Mouse (Mus musculus) lung, postnatal 4 days (tissue): ENCODE data around the gene Mum1.

Experiments used
- DNase-seq, 2 experiments: peaks; one replicate each; pipeline ENCODE4 v3.0.0; 2021

Gene Mum1

DNA sequence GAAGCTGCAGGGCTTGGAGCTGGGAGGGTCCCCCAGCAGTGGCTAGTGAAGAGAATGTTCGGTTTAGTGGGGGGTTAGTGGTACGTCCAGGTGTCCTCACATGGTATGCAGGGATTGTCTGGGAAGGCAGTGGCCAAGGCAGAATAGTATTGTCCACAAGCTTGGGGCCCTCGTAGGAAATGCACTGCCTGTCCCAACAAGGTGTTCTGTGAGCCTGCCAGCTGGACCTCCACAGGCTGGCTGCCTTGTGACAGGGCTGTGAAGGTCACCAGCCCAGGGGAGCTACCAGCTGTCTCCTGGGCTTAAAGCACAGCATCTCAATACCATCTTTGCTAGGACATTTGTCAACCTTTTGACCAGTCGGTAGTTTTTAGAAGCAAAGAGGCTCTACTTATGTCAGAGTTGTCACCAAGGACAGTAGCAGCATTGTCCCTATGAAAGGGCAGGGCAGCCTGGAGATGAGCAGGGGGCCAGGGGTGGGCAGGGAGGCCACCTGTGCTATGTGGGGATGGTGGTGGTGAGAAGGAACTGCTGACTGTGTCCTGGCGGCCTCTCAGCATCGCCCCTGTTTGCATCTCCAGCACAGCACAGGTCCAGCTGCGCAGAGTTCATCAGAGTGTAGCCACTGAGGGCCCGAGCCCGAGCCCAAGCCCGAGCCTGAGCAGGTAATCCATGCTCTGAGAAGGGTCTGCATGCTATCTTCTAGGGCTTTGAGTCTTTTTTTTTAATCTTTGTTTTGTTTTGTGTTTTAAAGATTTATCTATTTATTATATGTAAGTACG lies 26.4 kb downstream of the Mum1 start:
- DNase-seq = no peak

DNA sequence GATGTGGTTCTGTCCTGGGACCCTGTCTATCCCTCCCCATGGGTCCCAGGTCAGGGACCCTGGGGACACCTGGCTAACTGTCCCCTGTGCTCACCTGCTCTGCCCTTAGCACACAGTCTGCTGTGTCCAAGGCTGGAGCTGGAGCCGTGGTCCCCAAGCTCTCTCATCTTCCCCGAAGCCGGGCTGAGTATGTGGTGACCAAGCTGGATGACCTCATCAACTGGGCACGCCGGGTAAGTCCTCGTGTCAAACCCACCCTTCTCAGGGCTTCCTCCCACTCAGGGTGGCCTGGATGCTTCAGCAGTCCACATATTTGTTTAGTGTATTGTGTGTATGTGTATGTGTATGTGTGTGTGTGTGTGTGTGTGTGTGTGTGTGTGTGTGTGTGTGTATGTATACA lies 27.3 kb downstream of the Mum1 start:
- peak in 1 of 2 experiments; percentile 38 for DNase-seq

DNA sequence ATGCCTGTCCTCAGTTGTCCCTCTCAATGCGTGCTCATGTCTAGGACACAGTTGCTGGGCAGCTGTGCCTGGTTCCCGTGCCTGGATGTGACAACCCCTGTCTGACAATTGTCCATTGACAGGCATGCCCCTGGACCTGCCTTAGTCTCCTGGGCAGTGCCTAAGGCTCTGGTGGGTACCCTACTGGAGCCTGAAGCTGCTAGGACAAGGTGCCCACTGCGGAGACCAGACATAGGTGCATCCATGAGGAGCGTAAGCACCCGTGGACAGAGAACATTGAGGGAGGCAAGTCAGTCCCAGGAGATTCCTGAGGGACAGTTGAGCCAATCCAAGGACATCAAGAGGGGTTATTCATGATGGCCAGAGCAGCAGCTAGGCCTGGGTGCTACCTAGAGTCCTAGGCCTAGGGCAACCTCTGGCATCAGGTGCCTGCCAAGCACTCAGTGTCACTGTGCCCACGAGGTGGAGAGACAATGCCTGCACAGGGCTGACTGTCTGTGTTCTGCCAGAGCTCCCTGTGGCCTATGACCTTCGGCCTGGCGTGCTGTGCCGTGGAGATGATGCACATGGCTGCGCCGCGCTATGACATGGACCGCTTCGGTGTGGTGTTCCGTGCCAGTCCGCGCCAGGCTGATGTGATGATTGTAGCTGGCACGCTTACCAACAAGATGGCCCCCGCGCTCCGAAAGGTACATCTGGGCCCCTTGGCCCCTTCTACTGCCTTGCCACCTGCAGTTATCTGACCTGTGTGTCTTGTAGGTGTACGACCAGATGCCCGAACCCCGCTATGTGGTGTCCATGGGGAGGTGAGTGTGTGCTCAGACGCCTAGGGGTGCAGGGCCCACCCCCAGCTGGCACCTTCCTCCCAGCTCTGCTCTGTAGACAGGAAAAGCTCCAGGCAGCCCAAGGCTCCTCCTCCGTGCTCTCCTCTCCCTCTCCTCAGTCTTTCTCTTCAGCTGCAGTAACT lies 28.4 kb downstream of the Mum1 start:
- DNase-seq = peak in 1 of 2 experiments; percentile 27

DNA sequence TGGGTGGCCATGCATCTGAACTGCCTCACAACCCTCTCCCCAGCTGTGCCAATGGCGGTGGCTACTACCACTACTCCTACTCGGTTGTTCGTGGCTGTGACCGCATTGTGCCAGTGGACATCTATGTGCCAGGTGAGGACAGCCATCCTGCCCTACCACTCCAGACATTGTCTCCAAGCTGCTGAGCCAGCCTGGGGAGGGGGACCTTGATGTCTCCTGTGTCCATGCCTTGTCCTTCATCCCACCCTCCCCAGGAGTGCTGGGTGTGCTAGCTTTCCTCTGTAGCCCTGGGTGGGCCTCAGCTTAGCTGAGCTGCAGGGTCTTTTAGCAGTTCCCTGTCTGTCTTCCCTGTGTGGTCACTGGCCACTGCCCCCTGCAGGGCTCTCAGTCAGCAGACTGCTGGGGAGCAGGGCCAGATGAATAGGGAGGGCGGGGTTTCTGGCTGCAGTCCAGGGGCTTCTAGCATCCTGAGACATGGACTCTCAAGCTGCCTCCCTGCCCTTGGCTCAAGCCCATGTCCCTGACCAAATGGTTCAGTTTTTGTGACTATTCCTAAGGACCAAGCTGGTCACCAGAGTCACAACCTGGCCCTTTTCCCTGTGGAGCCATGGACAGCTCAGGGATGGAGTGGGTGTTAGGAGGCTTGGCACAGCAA lies 29.8 kb downstream of the Mum1 start:
- peak; percentile 30 to 55 for DNase-seq

DNA sequence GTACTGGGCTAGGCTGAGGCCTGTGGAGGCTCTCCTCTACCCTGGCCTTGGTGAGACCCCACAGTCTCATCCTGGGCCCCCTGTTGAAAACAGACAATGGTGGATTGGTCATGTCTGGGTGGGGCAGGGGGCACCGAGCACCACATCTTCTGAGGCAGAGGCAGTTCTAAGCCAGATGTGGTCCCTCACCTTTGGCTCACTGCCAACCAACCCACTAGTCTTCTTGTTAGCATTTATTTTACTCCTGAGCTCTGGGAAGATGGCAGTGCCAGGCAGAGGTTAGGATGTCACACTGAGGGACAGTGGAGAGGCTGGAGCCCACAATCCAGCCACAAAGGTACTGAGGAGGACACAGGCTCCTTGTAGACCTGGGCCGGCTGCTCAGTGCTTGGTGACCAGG lies 31.7 kb downstream of the Mum1 start:
- DNase-seq = peak in 1 of 2 experiments; percentile 27

DNA sequence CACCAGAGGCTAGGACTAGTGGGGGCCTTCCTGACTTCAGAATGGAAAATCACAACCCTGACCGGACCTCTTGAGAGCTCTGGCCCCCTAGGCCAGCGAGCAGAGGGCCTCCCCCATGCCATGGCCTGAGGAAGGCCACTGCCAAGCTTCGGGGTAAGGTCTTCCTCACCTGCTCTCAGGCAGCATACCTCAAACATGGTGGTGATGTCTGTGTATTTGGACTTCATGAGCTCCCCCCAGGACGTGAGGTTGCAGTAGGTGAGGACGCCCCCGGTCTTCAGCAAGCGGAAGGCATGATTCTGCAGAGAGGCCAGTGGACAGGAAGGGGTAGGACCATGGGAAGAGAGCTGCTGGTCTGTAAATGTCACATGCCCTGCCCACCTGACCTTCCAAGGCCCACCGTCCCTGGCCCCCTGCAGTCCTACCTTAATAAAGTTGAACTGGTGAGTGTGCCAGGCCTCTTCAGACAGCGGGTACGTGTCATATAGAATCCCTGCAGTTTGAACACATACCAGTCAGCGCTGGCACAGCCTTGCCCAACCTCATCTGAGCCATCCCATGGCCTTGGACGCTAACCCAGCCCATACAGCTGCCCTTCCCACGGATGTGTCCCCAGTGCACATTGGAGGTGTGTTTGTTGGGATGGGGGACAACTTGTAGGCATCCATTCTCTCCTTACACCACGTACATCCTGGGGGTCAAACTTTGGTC lies 32.7 kb downstream of the Mum1 start:
- DNase-seq = no peak

DNA sequence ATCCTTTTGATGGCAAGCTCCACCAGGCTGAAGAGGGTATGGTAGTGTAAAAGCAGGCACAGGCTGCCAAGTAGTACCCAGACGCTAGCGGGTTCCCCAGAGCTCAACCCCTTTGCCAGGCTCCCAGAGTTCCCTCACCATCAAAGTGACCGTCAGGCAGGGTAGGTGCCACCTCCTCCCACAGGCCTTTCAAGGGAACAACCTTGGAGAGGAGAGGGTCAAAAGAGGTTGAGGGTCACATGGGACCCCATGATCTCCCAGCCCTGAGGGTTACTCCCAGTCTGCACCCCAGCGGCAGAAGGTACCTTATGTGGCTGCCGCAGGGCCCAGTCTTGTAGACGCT lies 33.2 kb downstream of the Mum1 start:
- no peak for DNase-seq

DNA sequence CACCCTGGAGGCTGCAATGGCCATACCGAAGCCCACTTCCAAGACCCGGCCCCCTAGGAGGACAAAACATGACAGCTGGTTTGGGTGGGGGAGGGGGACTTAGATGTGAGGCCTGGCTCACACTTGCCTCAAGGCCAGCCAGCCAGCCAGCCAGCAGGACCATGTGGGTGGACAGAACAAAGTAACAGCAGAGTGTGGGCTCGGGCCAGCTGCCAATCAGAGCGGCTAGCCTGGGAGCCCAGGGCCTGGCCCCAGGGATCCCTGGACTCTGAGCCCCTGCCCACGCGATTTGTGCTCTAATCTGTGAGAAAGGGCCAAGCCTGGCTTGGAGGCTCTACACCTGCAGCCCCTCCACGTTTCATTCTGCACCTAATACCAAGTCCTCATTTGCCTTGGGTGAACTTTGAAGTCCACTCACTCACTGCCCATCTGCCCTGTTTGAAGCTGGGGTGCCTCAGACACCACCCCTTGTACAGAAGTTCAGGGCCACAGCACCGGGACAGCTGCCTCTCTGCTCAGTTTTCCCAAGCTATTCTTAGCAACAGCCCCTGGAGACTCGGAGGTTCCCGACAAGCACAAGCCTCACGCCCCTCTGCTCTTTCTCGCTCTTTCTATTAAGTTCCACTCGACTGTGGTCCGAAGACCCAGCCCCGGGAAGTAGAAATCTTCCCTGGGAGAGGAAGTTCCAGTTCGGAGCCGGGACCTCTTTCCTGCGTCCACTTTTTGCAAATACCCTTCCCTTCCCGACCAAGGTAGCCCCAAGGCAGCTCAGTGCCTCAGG lies 33.8 kb downstream of the Mum1 start:
- peak; percentile 54 to 72 for DNase-seq

DNA sequence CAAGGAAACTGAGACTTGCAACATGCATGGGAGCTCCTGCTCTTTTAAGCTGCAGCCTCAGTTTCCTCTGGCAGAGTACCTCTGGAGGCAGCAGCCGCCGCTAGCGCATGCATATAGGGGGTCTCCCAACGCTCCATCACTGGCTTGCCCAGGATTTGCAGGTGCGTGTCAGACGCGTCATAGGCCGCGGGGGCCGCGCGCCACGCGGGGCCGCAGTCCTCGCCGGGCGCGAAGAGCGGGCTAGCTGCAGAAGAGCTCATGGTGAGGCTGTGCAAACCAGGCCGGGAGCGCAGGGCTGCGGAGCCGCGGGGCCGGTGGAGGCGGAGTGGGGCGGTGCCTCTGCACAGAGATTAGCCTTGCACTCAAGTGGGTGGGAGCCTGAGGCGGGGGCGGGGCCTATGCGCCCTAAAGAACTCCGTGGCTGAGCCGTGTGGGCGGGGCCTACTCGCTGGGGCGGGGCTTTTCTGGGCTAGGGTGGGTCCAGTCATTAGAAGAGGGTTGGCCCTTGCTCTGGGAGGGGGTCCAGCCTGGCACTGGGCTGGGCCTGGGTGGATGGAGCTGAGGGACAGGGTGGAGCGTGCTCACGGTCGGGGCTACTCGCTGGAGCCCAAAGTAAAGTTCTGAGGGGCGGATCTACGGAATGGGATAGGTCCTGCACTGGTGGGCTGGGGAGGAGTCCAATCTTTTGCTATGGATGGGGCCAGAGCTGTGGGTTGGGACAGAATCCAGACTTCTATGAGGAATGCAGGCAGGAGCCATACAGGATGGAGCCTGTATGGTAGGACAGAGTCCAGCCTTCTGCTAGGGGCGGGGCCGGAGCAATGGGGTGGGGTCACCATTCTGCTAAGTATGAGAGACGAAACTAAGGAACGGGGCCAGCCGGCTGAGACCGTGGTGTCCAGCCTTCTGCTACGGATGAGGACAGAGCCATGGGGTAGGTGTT lies 34.7 kb downstream of the Mum1 start, which contains the start of the genes Gamt and Dazap1:
Gene Gamt, minus strand, starts transcription at position 371 of the 943 bp plus-strand sequence.
Gene Dazap1, plus strand, starts transcription at position 845 of the 943 bp plus-strand sequence.
- peak; percentile 99 for DNase-seq

DNA sequence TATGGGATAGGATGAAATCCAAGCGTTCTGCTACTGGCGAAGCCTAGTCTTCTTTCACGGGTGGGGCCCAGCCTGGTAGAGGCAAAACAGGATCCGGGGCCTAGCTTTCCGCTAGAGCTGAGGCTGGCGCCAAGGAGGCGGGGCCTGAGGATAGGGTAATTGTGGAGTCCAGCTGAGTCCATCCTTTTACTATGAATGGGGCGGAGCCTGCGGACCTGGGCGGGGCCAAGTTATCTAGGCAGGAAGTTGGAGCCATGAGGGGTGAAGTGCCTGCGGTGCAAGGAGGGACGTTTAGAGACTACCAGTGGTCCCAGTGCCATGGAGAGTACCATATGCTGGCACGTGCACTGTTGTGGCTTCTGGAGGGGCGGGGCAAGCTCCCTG lies 35.3 kb downstream of the Mum1 start:
- peak; percentile 99 for DNase-seq

DNA sequence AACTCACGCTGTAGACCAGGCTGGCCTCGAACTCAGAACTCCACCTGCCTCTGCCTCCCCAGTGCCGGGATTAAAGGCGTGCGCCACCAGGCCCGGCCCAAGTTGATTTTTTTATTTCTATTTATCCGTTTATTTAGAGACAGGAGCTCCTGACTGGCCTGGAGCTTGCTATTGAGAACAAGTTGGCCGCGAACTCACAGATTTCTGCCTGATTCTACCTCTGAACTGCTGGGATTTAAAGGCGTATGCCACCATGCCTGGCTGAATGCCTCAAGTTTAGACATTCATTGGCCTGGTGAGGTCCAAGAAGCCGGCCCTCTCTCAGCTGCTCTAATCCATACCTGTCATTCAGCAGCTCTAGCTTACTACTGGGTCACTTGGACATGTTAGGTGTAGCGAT lies 35.9 kb downstream of the Mum1 start:
- DNase-seq = no peak

DNA sequence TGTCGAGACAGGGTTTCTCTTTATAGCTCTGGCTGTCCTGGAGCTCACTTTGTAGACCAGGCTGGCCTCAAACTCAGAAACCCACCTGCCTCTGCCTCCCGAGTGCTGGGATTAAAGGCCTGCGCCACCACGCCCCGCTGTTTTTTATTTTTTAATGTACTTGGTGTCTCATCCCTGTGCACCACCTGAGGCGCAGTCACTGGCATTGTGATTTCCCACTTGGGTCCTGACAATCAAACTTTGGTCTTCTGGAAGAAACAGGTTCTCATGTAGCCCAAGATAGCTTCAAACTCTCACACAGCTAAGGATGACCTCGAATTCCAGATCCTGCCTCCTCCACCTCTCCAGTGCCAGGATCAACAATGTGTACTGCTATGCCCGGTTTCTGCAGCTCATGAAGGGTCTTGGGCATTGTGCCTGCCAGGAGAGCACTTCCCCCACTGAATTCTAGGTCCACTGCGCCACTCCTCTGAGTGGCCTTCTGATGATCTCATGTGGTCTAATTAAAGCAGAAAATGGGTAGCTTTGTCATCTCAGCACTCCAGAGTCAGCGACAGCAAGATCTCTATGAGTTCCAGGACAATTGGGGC lies 36.6 kb downstream of the Mum1 start:
- DNase-seq = no peak

DNA sequence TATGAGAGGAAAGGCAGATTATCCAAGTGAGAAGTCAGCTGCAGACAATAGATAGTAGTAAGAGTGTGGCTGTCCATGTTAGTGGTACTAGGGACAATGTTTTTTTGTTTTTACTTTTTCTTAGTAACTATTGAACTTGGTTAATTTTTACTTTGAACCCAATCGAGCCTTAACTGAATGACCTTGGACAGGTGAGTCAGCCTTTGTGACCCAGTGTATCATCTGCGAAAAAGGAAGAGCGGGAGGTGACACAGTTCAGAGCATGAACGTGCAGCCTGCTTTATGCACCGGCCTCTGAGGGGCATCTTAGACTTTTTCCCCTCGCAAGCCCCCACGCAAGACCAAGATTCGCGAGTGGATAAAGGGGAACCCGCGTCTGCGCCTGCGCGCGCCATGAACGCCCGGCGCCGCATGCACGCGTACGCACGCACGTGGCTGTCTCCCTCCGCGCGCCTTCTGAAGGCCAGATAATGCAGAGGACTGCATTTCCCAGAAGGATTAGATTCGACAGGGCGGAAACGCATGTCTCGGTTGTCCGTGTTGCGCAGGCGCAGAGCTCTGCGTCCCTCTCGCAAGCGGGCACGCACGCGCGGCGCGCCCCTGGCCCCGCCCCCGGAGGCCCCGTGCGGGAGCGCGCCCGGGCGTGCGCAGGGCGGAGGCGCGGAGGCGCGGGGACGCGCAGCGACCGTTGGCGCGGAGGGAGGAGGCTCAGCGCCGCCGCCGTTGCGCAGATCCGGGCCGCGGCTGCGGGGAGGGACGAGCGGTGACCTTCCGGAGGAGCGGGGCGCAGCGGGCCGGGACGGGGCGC lies 38.3 kb downstream of the Mum1 start:
- peak; percentile 99 to 100 for DNase-seq

DNA sequence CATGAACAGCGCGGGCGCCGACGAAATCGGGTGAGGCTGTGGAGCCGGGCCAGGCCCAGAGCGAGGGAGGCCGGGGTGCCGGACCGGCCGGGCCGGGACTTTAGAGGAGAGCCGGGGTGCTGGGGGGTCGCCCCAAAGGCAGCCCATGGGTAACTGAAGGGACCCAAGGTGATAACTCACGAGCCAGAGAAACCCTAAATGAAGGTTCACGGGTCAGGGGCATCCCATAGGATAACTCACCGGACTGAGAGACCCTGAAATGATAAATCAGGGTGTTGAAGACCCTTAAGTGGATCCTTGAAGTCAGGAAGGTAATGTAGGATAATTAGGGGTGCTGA lies 38.9 kb downstream of the Mum1 start:
- no peak for DNase-seq

DNA sequence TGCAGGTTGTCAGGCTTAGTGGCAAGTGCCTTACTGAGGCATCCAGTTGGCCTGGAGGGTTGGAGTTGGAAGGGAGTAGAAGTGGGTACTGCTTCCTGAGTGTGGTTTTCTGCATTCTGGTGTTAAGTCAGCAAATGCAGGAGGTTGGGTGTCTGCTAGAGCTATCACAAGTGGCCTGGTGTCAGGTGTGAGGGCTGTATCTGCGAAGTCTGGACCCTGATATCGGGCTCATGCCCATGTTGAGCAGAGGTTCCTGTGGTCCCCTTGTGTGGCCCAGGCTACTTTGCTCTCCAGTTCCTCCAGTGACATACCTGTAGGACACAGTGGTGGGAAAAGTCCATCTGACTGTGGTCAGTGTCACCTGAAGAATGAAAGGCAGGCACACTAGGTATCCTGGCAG lies 43.9 kb downstream of the Mum1 start:
- no peak for DNase-seq

DNA sequence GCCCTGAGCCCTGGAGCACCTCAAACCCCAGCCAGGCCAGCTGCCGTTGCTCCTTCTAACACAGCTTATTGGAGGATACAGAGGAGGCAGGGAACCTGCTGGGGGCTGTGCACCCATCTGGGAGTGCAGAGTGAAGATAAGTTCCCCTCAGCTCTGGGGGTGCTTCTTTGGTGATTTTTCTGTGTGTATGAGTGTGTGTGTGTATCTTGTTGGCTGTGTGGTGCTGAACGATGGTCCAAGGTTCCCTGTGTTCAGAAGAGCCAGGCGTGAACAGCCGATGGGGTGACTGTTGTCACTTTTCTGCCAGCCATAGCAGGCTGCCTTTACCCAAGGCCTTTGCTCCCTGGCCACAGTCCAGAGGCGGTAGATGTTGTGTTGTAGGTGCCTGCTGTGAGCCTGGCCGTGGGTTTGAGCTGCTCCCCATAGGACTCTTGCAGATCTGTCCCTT lies 44.5 kb downstream of the Mum1 start:
- DNase-seq = no peak

DNA sequence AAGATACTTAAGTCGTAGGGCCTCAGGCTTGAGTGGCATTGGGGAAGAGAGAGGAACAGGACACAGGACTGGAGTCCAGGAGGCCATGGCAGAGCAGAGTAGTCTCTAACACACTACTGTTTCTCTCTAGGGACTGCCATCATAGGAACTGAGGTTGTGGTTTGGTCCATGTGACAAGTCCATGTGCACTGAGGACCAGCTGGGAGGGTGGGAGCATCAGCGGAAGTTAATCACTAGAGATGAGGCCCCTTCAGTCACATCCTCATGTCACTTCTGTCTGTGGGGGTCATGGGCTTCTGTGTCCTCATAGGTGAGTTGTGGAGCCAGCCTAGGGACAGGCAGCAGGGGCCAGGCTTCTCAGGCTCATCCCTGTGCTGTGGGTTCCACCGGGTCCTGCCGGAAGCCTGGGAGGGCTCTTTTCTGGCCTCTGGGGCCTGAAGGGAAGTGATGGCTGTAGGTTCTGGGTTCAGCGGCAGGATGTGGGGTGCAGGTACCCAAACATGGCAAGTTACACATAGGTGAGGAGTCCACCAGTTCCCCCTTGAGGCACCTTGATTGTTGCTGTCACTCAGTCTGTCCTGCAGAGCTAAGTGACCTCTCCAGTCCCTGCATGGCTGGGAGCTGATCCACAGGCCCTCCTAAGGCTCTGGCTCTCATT lies 45.1 kb downstream of the Mum1 start:
- DNase-seq = no peak

DNA sequence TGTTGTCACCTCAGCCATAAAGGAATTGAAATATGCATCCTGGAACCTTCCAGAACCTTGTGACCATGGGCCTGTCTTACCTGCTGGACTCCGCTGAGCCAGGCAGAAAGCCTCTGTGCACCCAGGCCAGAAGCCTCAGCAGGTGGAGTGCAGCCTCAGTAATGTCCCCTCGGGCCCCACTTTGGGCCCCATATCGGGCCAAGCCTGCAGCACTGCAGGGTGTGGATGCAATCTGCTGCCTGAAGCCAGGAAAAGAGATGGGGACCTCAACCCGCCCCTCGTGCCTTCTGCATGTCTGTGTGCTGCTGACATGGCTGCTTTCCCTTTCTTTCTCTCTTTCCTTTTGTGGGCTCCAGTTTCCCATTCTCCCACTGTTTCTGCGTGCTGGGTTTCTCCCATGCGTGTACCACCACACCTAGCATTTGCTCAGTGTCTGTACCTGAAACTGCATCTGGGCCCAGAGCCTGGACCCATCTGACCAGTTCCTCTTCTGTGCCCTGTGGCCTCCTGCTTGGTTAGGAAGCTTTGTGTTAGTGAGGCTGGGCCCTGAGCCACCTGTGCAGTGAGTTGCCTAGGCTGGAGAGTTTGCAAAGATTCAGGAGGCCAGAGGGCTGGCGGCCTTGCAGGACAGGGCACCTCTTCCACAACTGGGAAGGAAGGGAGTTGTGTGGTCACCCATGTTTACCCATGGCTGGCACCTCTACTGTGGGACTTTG lies 45.8 kb downstream of the Mum1 start:
- no peak for DNase-seq
